Mouse (Mus musculus): ENCODE measurements at regions not wholly inside any gene's neighbourhood (a gene's known extent, or its start where the extent isn't known, plus 50 kb on each side); places are given as distances from the start of the nearest gene placed in this dataset.

- no peaks in the 10 kb centered on the region for H3K4me1 ChIP-seq (replicated peaks)
- H3K4me3 ChIP-seq: no peak overlapping the region
- WGBS: 92% methylated on average over 2 of the region's 2 CpGs
- H3K9ac ChIP-seq: no peak overlapping the region
- no peak overlapping the region for H3K4me2 ChIP-seq
- H3K9me3 ChIP-seq: no peaks in the 10 kb centered on the region
- ATAC-seq (ENCODE audit: low FRiP score, low read depth): no peak
- no peak overlapping the region for H3K27ac ChIP-seq (replicated peaks)
- no peaks in the 10 kb centered on the region for H3K27me3 ChIP-seq
- H3K36me3 ChIP-seq: no peaks in the 10 kb centered on the region
Measured at GRCm38 (mm10) chr15:5296949-5297348, 53.0 kb upstream of the Ptger4 start.

All from hindbrain, embryonic 15.5 days (tissue).